Mouse (Mus musculus) intestine, embryonic 16.5 days (tissue): ENCODE measurements around the gene Cap2. TPM values are rescaled to one million over a fixed set of nuclear protein-coding genes. Genes with fewer than 3 reads are reported as not detected.
A peak's percentile ranks its signal among the peaks of the same experiment; 100 is the strongest.

Source experiments
- ATAC-seq: fragments of 200-750 bp; cut with Nextera tagmentation; 2 replicates; pipeline ENCODE4 v1.8.0; 2017; ENCODE audit warnings: moderate TSS enrichment, moderate library complexity
- H3K27ac ChIP-seq: fragments of 300-500 bp; sonication (generic); 2 replicates; pipeline ENCODE4 v1.5.1; 2014; ENCODE audit warnings: mild to moderate bottlenecking, low read length
- H3K27me3 ChIP-seq: fragments of 300-500 bp; sonication (generic); replicated peaks from 2 replicates; pipeline ENCODE4 v1.6.1; 2014; ENCODE audit warnings: low read length, control low read depth, mixed read lengths; ENCODE audit not compliant: control insufficient read depth, insufficient read depth
- H3K36me3 ChIP-seq: fragments of 300-500 bp; sonication (generic); 2 replicates; pipeline ENCODE4 v1.6.1; 2014; ENCODE audit warnings: low read length, control low read depth; ENCODE audit not compliant: control insufficient read depth, insufficient read depth
- H3K4me1 ChIP-seq: fragments of 300-500 bp; sonication (generic); 2 replicates; pipeline ENCODE4 v1.6.1; 2014; ENCODE audit warnings: low read length, control low read depth, mixed read lengths; ENCODE audit not compliant: control insufficient read depth, insufficient read depth
- H3K4me2 ChIP-seq: fragments of 300-500 bp; sonication (generic); 2 replicates; pipeline ENCODE4 v1.6.1; 2014; ENCODE audit warnings: low read depth, low read length, control low read depth
- H3K4me3 ChIP-seq: fragments of 300-500 bp; sonication (generic); 2 replicates; pipeline ENCODE4 v1.5.1; 2014; ENCODE audit warnings: mild to moderate bottlenecking, low read length
- H3K9ac ChIP-seq: fragments of 300-500 bp; sonication (generic); 2 replicates; pipeline ENCODE4 v1.6.1; 2014; ENCODE audit warnings: low read depth, low read length
- H3K9me3 ChIP-seq: fragments of 300-500 bp; sonication (generic); 2 replicates; pipeline ENCODE4 v1.6.1; 2016; ENCODE audit warnings: low read length, control low read depth; ENCODE audit not compliant: control insufficient read depth
- WGBS: fragments of 180-500 bp; shearing (Covaris S2); extraction: QIAGEN DNeasy Blood & Tissue Kit; methylation state at CpG from one replicate; pipeline ENCODE4 v1.1.7; 2014; 5-methylcytosine and 5-hydroxymethylcytosine counted together
- polyA plus RNA-seq: library from polyadenylated mRNA; unstranded; fragments of >200 nt; fragmentation: Nextera tagmentation; extraction: Ambion mirVana; gene quantifications from 2 replicates; pipeline ENCODE4 v1.2.1, GENCODE M21; 2015

Cap2 gene
- polyA plus RNA-seq, 1 experiment from 2014 or later: 10.7 TPM

GRCm38 (mm10) chr13:46571961-46572647 lies 70.5 kb downstream of the Cap2 start:
- Histone ChIP-seq H3K36me3 (no peaks in the 10 kb centered on the region), H3K27me3 (no peaks in the 10 kb centered on the region), H3K4me1 (peaks cover 4% of the 10 kb centered on the region; the same call in 1 of the 2 replicates), H3K4me2 (peak overlapping the region; percentile 38), H3K9ac (no peak overlapping the region), H3K4me3 (peak overlapping the region; percentile 22), H3K27ac (peak overlapping the region; percentile 51), H3K9me3 (no peaks in the 10 kb centered on the region)
- WGBS: 26% methylated on average over 11 of the region's 11 CpGs
- peak; percentile 85 for ATAC-seq

GRCm38 (mm10) chr13:46572648-46573163 lies 71.1 kb downstream of the Cap2 start:
- Histone ChIP-seq H3K36me3 (no peaks in the 10 kb centered on the region), H3K9me3 (no peaks in the 10 kb centered on the region), H3K4me1 (peaks cover 4% of the 10 kb centered on the region; the same call in 1 of the 2 replicates), H3K4me2 (0 out of 2 replicates have a peak overlapping the region, but pooled peaks have one; percentile 19), H3K4me3 (no peak overlapping the region), H3K27ac (peak overlapping the region; percentile 51), H3K9ac (no peak overlapping the region), H3K27me3 (no peaks in the 10 kb centered on the region)
- no peak for ATAC-seq
- WGBS: 34% methylated on average over 9 of the region's 9 CpGs

GRCm38 (mm10) chr13:46574201-46574600 lies 72.6 kb downstream of the Cap2 start:
- Histone ChIP-seq H3K9ac (no peak overlapping the region), H3K4me2 (no peak overlapping the region), H3K4me1 (peaks cover 4% of the 10 kb centered on the region; the same call in 1 of the 2 replicates), H3K4me3 (no peak overlapping the region), H3K36me3 (no peaks in the 10 kb centered on the region), H3K9me3 (no peaks in the 10 kb centered on the region), H3K27ac (no peak overlapping the region), H3K27me3 (no peaks in the 10 kb centered on the region)
- no peak for ATAC-seq
- 85% methylated on average over 5 of the region's 5 CpGs for WGBS

- Histone ChIP-seq H3K9me3 (no peaks in the 10 kb centered on the region), H3K36me3 (no peaks in the 10 kb centered on the region), H3K4me3 (no peak overlapping the region), H3K4me2 (no peak overlapping the region), H3K27me3 (no peaks in the 10 kb centered on the region), H3K4me1 (peaks cover 4% of the 10 kb centered on the region; the same call in 1 of the 2 replicates), H3K27ac (no peak overlapping the region), H3K9ac (no peak overlapping the region)
- 87% methylated on average over 4 of the region's 4 CpGs for WGBS
- ATAC-seq: no peak
Observed at GRCm38 (mm10) chr13:46574707-46575106, 73.1 kb downstream of the Cap2 start.

GRCm38 (mm10) chr13:46584860-46585259 lies 83.2 kb downstream of the Cap2 start:
- Histone ChIP-seq H3K27me3 (no peaks in the 10 kb centered on the region), H3K4me3 (no peak overlapping the region)

GRCm38 (mm10) chr13:46587717-46588289 lies 86.2 kb downstream of the Cap2 start:
- no peak overlapping the region for H3K9ac ChIP-seq
- 88% methylated on average over 17 of the region's 17 CpGs for WGBS
- H3K4me1 ChIP-seq: no peaks in the 10 kb centered on the region
- no peaks in the 10 kb centered on the region for H3K36me3 ChIP-seq
- no peak overlapping the region for H3K4me3 ChIP-seq
- H3K27me3 ChIP-seq: no peaks in the 10 kb centered on the region
- ATAC-seq: no peak
- no peak overlapping the region for H3K4me2 ChIP-seq
- no peaks in the 10 kb centered on the region for H3K9me3 ChIP-seq
- H3K27ac ChIP-seq: no peak overlapping the region

More at GRCm38 (mm10) chr13:46584860-46585259, 83.2 kb downstream of the Cap2 start:
- Histone ChIP-seq H3K27ac (no peak overlapping the region), H3K4me2 (no peak overlapping the region), H3K36me3 (no peaks in the 10 kb centered on the region), H3K9me3 (no peaks in the 10 kb centered on the region), H3K4me1 (no peaks in the 10 kb centered on the region), H3K9ac (no peak overlapping the region)
- 70% methylated on average over 7 of the region's 7 CpGs for WGBS
- no peak for ATAC-seq

GRCm38 (mm10) chr13:46588606-46589005 lies 87.0 kb downstream of the Cap2 start:
- Histone ChIP-seq H3K4me1 (no peaks in the 10 kb centered on the region), H3K27me3 (no peaks in the 10 kb centered on the region), H3K4me3 (no peak overlapping the region), H3K9ac (no peak overlapping the region), H3K36me3 (no peaks in the 10 kb centered on the region), H3K9me3 (no peaks in the 10 kb centered on the region), H3K4me2 (no peak overlapping the region), H3K27ac (no peak overlapping the region)
- ATAC-seq: no peak
- WGBS: 95% methylated on average over 5 of the region's 5 CpGs

GRCm38 (mm10) chr13:46590885-46591284 lies 89.2 kb downstream of the Cap2 start:
- H3K27me3 ChIP-seq: no peaks in the 10 kb centered on the region
- H3K9me3 ChIP-seq: no peaks in the 10 kb centered on the region
- ATAC-seq: no peak
- no peaks in the 10 kb centered on the region for H3K36me3 ChIP-seq
- 80% methylated on average over 4 of the region's 4 CpGs for WGBS
- no peak overlapping the region for H3K4me2 ChIP-seq
- H3K27ac ChIP-seq: no peak overlapping the region
- no peak overlapping the region for H3K9ac ChIP-seq
- H3K4me1 ChIP-seq: no peaks in the 10 kb centered on the region
- H3K4me3 ChIP-seq: no peak overlapping the region

GRCm38 (mm10) chr13:46600694-46601093 lies 99.0 kb downstream of the Cap2 start:
- no peaks in the 10 kb centered on the region for H3K4me1 ChIP-seq
- no peaks in the 10 kb centered on the region for H3K36me3 ChIP-seq
- WGBS: 83% methylated on average over 5 of the region's 5 CpGs
- H3K27me3 ChIP-seq: no peaks in the 10 kb centered on the region
- no peaks in the 10 kb centered on the region for H3K9me3 ChIP-seq
- no peak overlapping the region for H3K4me2 ChIP-seq
- H3K27ac ChIP-seq: no peak overlapping the region
- no peak for ATAC-seq
- no peak overlapping the region for H3K9ac ChIP-seq
- H3K4me3 ChIP-seq: no peak overlapping the region
